Mouse (Mus musculus): Measurements from ENCODE around the gene Dgkz. TPM values are rescaled to one million over a fixed set of nuclear protein-coding genes. Genes with fewer than 3 reads are reported as not detected.

Gene Dgkz
- polyA plus RNA-seq, 1 experiment from 2014 or later, result 32.3 TPM

GRCm38 (mm10) chr2:91947397-91948150, 28.1 kb downstream of the Dgkz start:
- peaks cover 40% of the 10 kb centered on the region for H3K4me1 ChIP-seq (ENCODE audit: control insufficient read depth, insufficient read depth, low read depth, low read length)
- 0 out of 2 replicates have a peak, but pooled peaks have one; percentile 3 for ATAC-seq
- H3K9ac ChIP-seq (ENCODE audit: low read depth, low read length), result peak overlapping the region; percentile 23; the same call in 1 of the 2 replicates

DNA sequence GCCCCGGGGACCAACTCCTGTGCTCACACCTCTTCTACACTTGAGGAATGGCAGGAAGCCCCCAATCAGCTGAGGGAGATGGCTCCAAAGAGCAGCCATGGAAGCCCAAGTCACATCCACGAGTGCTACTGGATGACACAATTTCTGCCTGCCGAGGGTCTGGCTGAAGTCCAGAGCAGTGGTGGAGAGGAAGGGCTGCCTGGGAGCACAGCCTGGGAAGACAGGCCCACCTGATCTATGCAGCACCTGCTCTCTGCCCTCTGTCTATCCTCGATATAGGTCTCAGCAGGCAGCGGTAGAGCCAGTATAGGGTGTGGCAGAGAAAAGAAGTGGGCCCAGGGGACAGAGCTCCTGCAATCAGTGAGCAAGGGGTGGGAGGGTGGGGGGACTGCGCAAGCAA, 28.8 kb downstream of the Dgkz start:
- Histone ChIP-seq H3K27me3 (replicated peaks; ENCODE audit: control insufficient read depth, insufficient read depth, low read length) (no peaks in the 10 kb centered on the region), H3K9me3 (ENCODE audit: control insufficient read depth, low read length) (no peaks in the 10 kb centered on the region), H3K4me2 (ENCODE audit: low read length) (no peak overlapping the region), H3K36me3 (ENCODE audit: control insufficient read depth, insufficient read depth, low read length) (no peaks in the 10 kb centered on the region), H3K4me1 (ENCODE audit: control insufficient read depth, insufficient read depth, low read depth, low read length) (peaks cover 40% of the 10 kb centered on the region), H3K4me3 (ENCODE audit: low read length) (no peak overlapping the region), H3K27ac (ENCODE audit: low read depth, low read length) (peak overlapping the region; percentile 55; the same call in 1 of the 2 replicates), H3K9ac (ENCODE audit: low read depth, low read length) (no peak overlapping the region; the same call in 1 of the 2 replicates)
- 45% methylated on average over 6 of the region's 6 CpGs for WGBS
- no peak for ATAC-seq

More at GRCm38 (mm10) chr2:91947397-91948150, 28.1 kb downstream of the Dgkz start:
- Histone ChIP-seq H3K27me3 (replicated peaks; ENCODE audit: control insufficient read depth, insufficient read depth, low read length) (no peaks in the 10 kb centered on the region), H3K4me3 (ENCODE audit: low read length) (no peak overlapping the region), H3K36me3 (ENCODE audit: control insufficient read depth, insufficient read depth, low read length) (no peaks in the 10 kb centered on the region), H3K4me2 (ENCODE audit: low read length) (no peak overlapping the region), H3K27ac (ENCODE audit: low read depth, low read length) (peak overlapping the region; percentile 55), H3K9me3 (ENCODE audit: control insufficient read depth, low read length) (no peaks in the 10 kb centered on the region)
- WGBS, result 42% methylated on average over 11 of the region's 11 CpGs

- ATAC-seq, result no peak
- H3K36me3 ChIP-seq (ENCODE audit: control insufficient read depth, insufficient read depth, low read length), result no peaks in the 10 kb centered on the region
- WGBS, result 83% methylated on average over 17 of the region's 18 CpGs
- H3K27me3 ChIP-seq (replicated peaks; ENCODE audit: control insufficient read depth, insufficient read depth, low read length), result no peaks in the 10 kb centered on the region
- peaks cover 36% of the 10 kb centered on the region for H3K4me1 ChIP-seq (ENCODE audit: control insufficient read depth, insufficient read depth, low read depth, low read length)
- no peak within 1 kb of the TSS for H3K4me2 ChIP-seq (ENCODE audit: low read length)
- no peak within 1 kb of the TSS for H3K27ac ChIP-seq (ENCODE audit: low read depth, low read length)
- H3K9me3 ChIP-seq (ENCODE audit: control insufficient read depth, low read length), result no peaks in the 10 kb centered on the region
- no peak within 1 kb of the TSS for H3K4me3 ChIP-seq (ENCODE audit: low read length)
- H3K9ac ChIP-seq (ENCODE audit: low read depth, low read length), result peak within 1 kb of the TSS; percentile 13; the same call in 1 of the 2 replicates
Observed at GRCm38 (mm10) chr2:91945483-91945882, 30.2 kb downstream of the Dgkz start, which contains the start of gene Gm9821. Gene Gm9821 (plus strand): TSS chr2:91945703.

DNA sequence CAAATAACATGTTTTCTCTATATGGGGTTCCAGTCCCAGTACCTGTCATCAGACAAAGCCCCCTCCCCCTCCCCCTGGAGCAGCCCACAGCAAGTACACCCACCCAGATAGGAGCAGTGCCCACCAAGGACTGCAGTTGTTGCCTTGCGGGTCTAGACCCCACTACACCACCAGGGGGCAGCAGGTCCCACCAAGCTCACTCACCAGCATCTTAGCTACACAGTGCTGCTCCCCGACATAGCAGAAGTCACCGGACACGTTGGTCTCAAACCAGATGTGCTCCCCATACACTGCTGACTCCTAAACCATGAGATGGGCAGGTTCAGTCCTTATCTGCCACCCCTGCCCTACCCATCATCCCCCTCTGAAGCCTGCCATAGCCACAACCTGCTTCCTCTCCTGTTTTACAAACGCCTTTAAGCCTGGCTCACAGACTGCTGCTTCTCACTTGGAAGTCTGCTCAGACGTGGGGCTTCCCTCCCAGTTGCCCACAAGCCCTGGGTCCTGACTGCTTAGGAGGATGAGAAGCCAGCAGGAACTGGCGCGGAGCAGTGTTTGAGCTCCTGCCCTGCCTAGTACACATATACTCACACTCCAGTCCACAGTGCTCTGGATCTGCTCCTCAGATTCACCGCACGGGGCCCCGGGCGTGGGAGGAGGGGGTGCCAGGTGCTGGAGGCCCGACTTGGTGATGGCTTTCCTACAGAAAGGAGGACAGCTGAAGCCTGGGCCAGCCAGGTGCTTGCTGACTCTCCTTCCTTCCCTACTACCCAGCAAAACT, 31.3 kb downstream of the Dgkz start:
- H3K9ac ChIP-seq (ENCODE audit: low read depth, low read length), result peak overlapping the region; percentile 13; the same call in 1 of the 2 replicates
- 0 out of 2 replicates have a peak, but pooled peaks cover under 1% of the 10 kb centered on the region for H3K36me3 ChIP-seq (ENCODE audit: control insufficient read depth, insufficient read depth, low read length)
- no peaks in the 10 kb centered on the region for H3K9me3 ChIP-seq (ENCODE audit: control insufficient read depth, low read length)
- no peak overlapping the region for H3K4me3 ChIP-seq (ENCODE audit: low read length)
- H3K4me1 ChIP-seq (ENCODE audit: control insufficient read depth, insufficient read depth, low read depth, low read length), result peaks cover 25% of the 10 kb centered on the region
- ATAC-seq, result peak; percentile 69
- 48% methylated on average over 13 of the region's 13 CpGs for WGBS
- no peaks in the 10 kb centered on the region for H3K27me3 ChIP-seq (replicated peaks; ENCODE audit: control insufficient read depth, insufficient read depth, low read length)
- no peak overlapping the region for H3K4me2 ChIP-seq (ENCODE audit: low read length)
- H3K27ac ChIP-seq (ENCODE audit: low read depth, low read length), result no peak overlapping the region

DNA sequence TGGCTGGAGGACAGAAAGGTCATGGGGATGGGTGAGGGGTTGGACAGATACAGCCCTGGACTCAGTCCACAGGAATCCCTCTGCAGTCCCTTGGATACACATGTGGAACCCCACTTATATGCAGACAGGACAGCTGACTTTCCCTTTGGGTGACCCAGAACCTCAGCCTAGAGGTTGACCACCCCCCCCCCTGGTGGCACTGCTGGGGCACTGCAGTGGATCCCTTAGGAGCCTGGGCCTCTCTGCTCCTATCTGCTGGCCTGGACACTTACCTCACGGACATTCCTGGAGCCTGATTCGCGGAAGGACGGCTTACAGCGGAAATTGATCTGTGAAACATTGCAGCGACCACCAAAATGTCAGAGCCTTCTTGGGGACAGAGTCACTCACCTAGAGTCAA, 33.3 kb downstream of the Dgkz start:
- peaks cover 14% of the 10 kb centered on the region for H3K36me3 ChIP-seq (ENCODE audit: control insufficient read depth, insufficient read depth, low read length)
- no peaks in the 10 kb centered on the region for H3K9me3 ChIP-seq (ENCODE audit: control insufficient read depth, low read length)
- no peak overlapping the region for H3K4me3 ChIP-seq (ENCODE audit: low read length)
- WGBS, result 71% methylated on average over 6 of the region's 6 CpGs
- no peaks in the 10 kb centered on the region for H3K27me3 ChIP-seq (replicated peaks; ENCODE audit: control insufficient read depth, insufficient read depth, low read length)
- H3K4me1 ChIP-seq (ENCODE audit: control insufficient read depth, insufficient read depth, low read depth, low read length), result peaks cover 10% of the 10 kb centered on the region; the same call in 1 of the 2 replicates
- H3K9ac ChIP-seq (ENCODE audit: low read depth, low read length), result no peak overlapping the region
- H3K4me2 ChIP-seq (ENCODE audit: low read length), result no peak overlapping the region
- H3K27ac ChIP-seq (ENCODE audit: low read depth, low read length), result no peak overlapping the region
- no peak for ATAC-seq

DNA sequence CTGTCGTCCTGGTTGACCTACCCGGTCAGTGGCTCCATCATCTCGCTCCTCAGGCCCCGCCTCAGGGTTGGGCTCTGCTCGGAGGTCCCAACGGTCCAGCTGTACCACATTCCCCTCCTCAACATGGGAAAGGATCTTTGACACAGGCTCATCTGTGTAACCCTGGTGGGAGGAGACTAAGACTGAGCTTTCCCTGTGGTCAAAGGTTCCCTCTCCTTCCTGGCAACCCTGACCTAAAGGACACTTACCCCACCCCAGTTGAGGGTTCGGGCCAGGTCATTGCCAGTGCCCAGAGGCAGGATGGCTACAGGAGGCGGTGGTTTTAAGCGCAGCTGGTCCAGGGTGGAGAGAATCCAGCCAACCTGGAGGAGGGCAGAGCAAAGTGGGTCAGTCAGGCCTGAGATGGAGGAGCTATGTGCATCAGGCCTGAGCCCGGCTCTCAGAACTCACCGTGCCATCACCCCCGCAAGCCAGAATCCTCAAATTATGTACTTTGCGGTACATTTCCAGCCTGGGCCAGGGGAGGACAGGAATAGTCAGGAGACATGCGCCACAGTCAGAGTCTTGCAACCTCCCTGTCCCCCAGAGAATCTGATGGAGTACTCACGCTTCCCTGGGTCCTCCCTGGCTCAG, 36.2 kb downstream of the Dgkz start:
- no peak overlapping the region for H3K27ac ChIP-seq (ENCODE audit: low read depth, low read length)
- H3K9me3 ChIP-seq (ENCODE audit: control insufficient read depth, low read length), result no peaks in the 10 kb centered on the region
- H3K4me2 ChIP-seq (ENCODE audit: low read length), result no peak overlapping the region
- H3K9ac ChIP-seq (ENCODE audit: low read depth, low read length), result no peak overlapping the region
- peaks cover 2% of the 10 kb centered on the region; the same call in 1 of the 2 replicates for H3K4me1 ChIP-seq (ENCODE audit: control insufficient read depth, insufficient read depth, low read depth, low read length)
- H3K36me3 ChIP-seq (ENCODE audit: control insufficient read depth, insufficient read depth, low read length), result peaks cover 19% of the 10 kb centered on the region
- no peak overlapping the region for H3K4me3 ChIP-seq (ENCODE audit: low read length)
- no peak for ATAC-seq
- 88% methylated on average over 15 of the region's 15 CpGs for WGBS
- H3K27me3 ChIP-seq (replicated peaks; ENCODE audit: control insufficient read depth, insufficient read depth, low read length), result no peaks in the 10 kb centered on the region

GRCm38 (mm10) chr2:91936154-91936553, 39.5 kb downstream of the Dgkz start:
- no peak overlapping the region for H3K4me2 ChIP-seq (ENCODE audit: low read length)
- H3K4me1 ChIP-seq (ENCODE audit: control insufficient read depth, insufficient read depth, low read depth, low read length), result peaks cover 8% of the 10 kb centered on the region; the same call in 1 of the 2 replicates
- no peak for ATAC-seq
- H3K9ac ChIP-seq (ENCODE audit: low read depth, low read length), result no peak overlapping the region
- peaks cover 19% of the 10 kb centered on the region for H3K36me3 ChIP-seq (ENCODE audit: control insufficient read depth, insufficient read depth, low read length)
- 88% methylated on average over 7 of the region's 7 CpGs for WGBS
- H3K4me3 ChIP-seq (ENCODE audit: low read length), result no peak overlapping the region
- H3K27me3 ChIP-seq (replicated peaks; ENCODE audit: control insufficient read depth, insufficient read depth, low read length), result no peaks in the 10 kb centered on the region
- H3K9me3 ChIP-seq (ENCODE audit: control insufficient read depth, low read length), result no peaks in the 10 kb centered on the region
- H3K27ac ChIP-seq (ENCODE audit: low read depth, low read length), result no peak overlapping the region

DNA sequence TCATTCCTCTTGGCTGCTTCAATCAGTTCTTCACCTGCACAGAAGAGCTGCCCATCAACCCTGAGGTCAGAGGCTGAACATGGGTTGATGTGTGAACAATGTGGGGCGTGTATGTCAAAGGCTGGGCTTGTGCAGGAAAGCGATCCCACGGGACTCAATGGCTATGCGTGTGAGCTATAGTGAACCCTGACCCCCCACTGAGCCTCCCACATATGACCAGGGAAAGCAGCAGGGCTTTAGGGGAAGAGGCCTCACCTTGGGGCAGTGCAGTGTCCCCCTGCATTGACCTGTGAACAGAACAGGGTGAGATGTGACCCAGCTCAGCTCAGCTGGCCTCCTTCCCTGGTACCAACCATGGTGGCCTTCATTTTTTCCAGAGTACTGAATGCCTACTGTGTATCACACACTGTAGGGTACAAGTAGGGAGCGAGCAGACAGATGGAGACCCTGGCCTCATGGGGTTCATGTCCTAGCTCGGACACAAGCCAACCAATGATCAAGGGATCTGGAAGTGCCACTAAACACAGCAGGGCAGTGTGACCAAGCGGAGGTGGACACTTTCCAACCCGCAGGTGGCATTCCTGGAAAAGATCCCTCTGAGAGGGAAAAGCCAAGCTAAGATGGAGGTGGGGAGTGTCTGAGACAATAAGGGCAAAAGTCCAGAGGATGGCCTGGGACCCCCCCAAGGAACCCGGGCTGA, 40.7 kb downstream of the Dgkz start:
- Histone ChIP-seq H3K27me3 (replicated peaks; ENCODE audit: control insufficient read depth, insufficient read depth, low read length) (no peaks in the 10 kb centered on the region), H3K9ac (ENCODE audit: low read depth, low read length) (no peak overlapping the region), H3K27ac (ENCODE audit: low read depth, low read length) (no peak overlapping the region), H3K4me1 (ENCODE audit: control insufficient read depth, insufficient read depth, low read depth, low read length) (peaks cover 15% of the 10 kb centered on the region), H3K4me2 (ENCODE audit: low read length) (no peak overlapping the region), H3K36me3 (ENCODE audit: control insufficient read depth, insufficient read depth, low read length) (peaks cover 19% of the 10 kb centered on the region), H3K9me3 (ENCODE audit: control insufficient read depth, low read length) (no peaks in the 10 kb centered on the region), H3K4me3 (ENCODE audit: low read length) (no peak overlapping the region)
- ATAC-seq, result no peak
- WGBS, result 82% methylated on average over 9 of the region's 9 CpGs

Data from hindbrain, embryonic 16.5 days (tissue).